Mouse (Mus musculus): ENCODE measurements around the gene Sat1.

Gene Sat1

GRCm38 (mm10) chrX:155166313-155166712, 49.9 kb downstream of the Sat1 start:
- DNase-seq (ENCODE audit: low read depth) = no peak

GRCm38 (mm10) chrX:155163553-155163952, 52.7 kb downstream of the Sat1 start:
- no peak for DNase-seq (ENCODE audit: low read depth)

Measured in naive thymus-derived CD4-positive, alpha-beta T cell, adult 2 months (primary cell).